Mouse (Mus musculus): ENCODE measurements around the gene Rassf4. TPM values are rescaled to one million over a fixed set of nuclear protein-coding genes. Genes with fewer than 3 reads are reported as not detected.
A peak's percentile ranks its signal among the peaks of the same experiment; 100 is the strongest.
"Not testable (repeated sequence)": the region's sequence is repeated elsewhere in the genome, so short reads cannot be mapped to it uniquely, and the experiment has no call there.

Gene Rassf4
- total RNA-seq, 4 experiments from 2014 or later = 6.2 to 8.6 (median 7.4) TPM

- no peak for DNase-seq (ENCODE audit: low spot score in 2 of 2)
Measured at GRCm38 (mm10) chr6:116637496-116637895, 36.3 kb downstream of the Rassf4 start.

GRCm38 (mm10) chr6:116636581-116637235 lies 37.0 kb downstream of the Rassf4 start:
- no peak for DNase-seq (ENCODE audit: low spot score in 2 of 2)

GRCm38 (mm10) chr6:116635251-116636180 lies 38.2 kb downstream of the Rassf4 start:
- no peak for DNase-seq (ENCODE audit: low spot score in 2 of 2)

GRCm38 (mm10) chr6:116633741-116634695 lies 39.7 kb downstream of the Rassf4 start:
- DNase-seq (ENCODE audit: low spot score in 2 of 2) = no peak

GRCm38 (mm10) chr6:116632129-116632528 lies 41.6 kb downstream of the Rassf4 start:
- DNase-seq (ENCODE audit: low spot score in 2 of 2) = no peak

GRCm38 (mm10) chr6:116629766-116630165 lies 44.0 kb downstream of the Rassf4 start:
- no peak for DNase-seq (ENCODE audit: low spot score in 2 of 2)

GRCm38 (mm10) chr6:116628539-116629171 lies 45.1 kb downstream of the Rassf4 start, which contains the start of gene Zfp422:
TSS of gene Zfp422 (minus strand) at chr6:116628999.
- DNase-seq (ENCODE audit: low spot score in 2 of 2) = peak; percentile 45

- no peak for DNase-seq (ENCODE audit: low spot score in 2 of 2)
Measured at GRCm38 (mm10) chr6:116628095-116628494, 45.7 kb downstream of the Rassf4 start.

- DNase-seq (ENCODE audit: low spot score in 2 of 2) = not testable (repeated sequence)
Measured at GRCm38 (mm10) chr6:116626417-116626816, 47.3 kb downstream of the Rassf4 start.

- no peak for DNase-seq (ENCODE audit: low spot score in 2 of 2)
Measured at GRCm38 (mm10) chr6:116621318-116622023, 52.3 kb downstream of the Rassf4 start.

- DNase-seq (ENCODE audit: low spot score in 2 of 2) = no peak
Measured at GRCm38 (mm10) chr6:116618073-116618472, 55.7 kb downstream of the Rassf4 start.

GRCm38 (mm10) chr6:116615719-116616118 lies 58.0 kb downstream of the Rassf4 start:
- no peak for DNase-seq (ENCODE audit: low spot score in 2 of 2)

- DNase-seq (ENCODE audit: low spot score in 2 of 2) = no peak
Measured at GRCm38 (mm10) chr6:116607230-116607629, 66.5 kb downstream of the Rassf4 start.

- not testable (repeated sequence) for DNase-seq (ENCODE audit: low spot score in 2 of 2)
Measured at GRCm38 (mm10) chr6:116600969-116601368, 72.8 kb downstream of the Rassf4 start.

- DNase-seq (ENCODE audit: low spot score in 2 of 2) = no peak
Measured at GRCm38 (mm10) chr6:116584095-116584494, 89.7 kb downstream of the Rassf4 start, which contains the start of gene Olfr215. TSS of gene Olfr215 (minus strand) at chr6:116584195.

Small RNA genes lying within 50 kb of the gene (microRNA-seq; reads per million reads assigned to microRNA genes)
- gene Mir7043 = 0 reads per million in 2 experiments

Other genes starting within 250 kb of the Rassf4 start
- 1 to 10 TPM; 1.2 to 3.3 (median 1.8) TPM for gene Alox5, start 212.8 kb downstream of the Rassf4 start, total RNA-seq (2022)
- not detected for gene Olfr211, start 184.9 kb downstream of the Rassf4 start, total RNA-seq (2022)
- under 1 TPM in 2 of 4 experiments, not detected in 2; 0.11 to 0.13 TPM for gene Olfr212, start 167.4 kb downstream of the Rassf4 start, total RNA-seq (2022)
- gene Olfr213, start 135.5 kb downstream of the Rassf4 start, total RNA-seq (2022) = not detected
- 1 to 10 TPM; 2.2 to 3.6 (median 2.9) TPM for gene Gm5580, start 122.8 kb downstream of the Rassf4 start, total RNA-seq (2022)
- gene Olfr214, start 119.7 kb downstream of the Rassf4 start, total RNA-seq (2022) = not detected
- not detected for gene Olfr215, start 89.8 kb downstream of the Rassf4 start, total RNA-seq (2022)
- 10 to 100 TPM; 19.5 to 32.6 (median 23.2) TPM for gene Zfp422, start 45.0 kb downstream of the Rassf4 start, total RNA-seq (2022)
- 1 to 10 TPM; 1.7 to 3.3 (median 2.4) TPM for gene Depp1, start 23.3 kb downstream of the Rassf4 start, total RNA-seq (2022)
- gene Tmem72, start 43.0 kb upstream of the Rassf4 start, total RNA-seq (2022) = 1 to 10 TPM in 2 of 4 experiments, under 1 TPM in 2; 0.28 to 4.4 (median 1.0) TPM